Mouse (Mus musculus) cortical plate, adult 2 months (tissue): Measurements from ENCODE around the gene Tmem116. TPM values are rescaled to one million over a fixed set of nuclear protein-coding genes. Genes with fewer than 3 reads are reported as not detected.

ENCODE experiments used
- H3K27ac ChIP-seq: fragments of 200-500 bp; 2 replicates; pipeline ENCODE4 v1.5.1; 2012; ENCODE audit warnings: low read length, control low read depth, inconsistent platforms; ENCODE audit not compliant: insufficient read depth
- H3K4me1 ChIP-seq: fragments of 200-500 bp; 2 replicates; pipeline ENCODE4 v1.6.1; 2011; ENCODE audit warnings: low read length; ENCODE audit not compliant: control insufficient read depth, insufficient read depth
- H3K4me3 ChIP-seq: fragments of 200-500 bp; 2 replicates; pipeline ENCODE4 v1.5.1; 2011; ENCODE audit warnings: mild to moderate bottlenecking, low read length, control low read depth; ENCODE audit not compliant: insufficient read depth
- CTCF ChIP-seq: fragments of 200-500 bp; IDR thresholded peaks from 2 replicates; pipeline ENCODE4 v1.5.1; 2011; ENCODE audit warnings: mild to moderate bottlenecking, control low read depth, low read length; ENCODE audit not compliant: insufficient read depth; ENCODE audit errors: extremely low read depth
- POLR2A ChIP-seq: fragments of 200-500 bp; IDR thresholded peaks from 2 replicates; pipeline ENCODE4 v1.6.1; 2011; ENCODE audit warnings: mild to moderate bottlenecking, low read length, control low read depth; ENCODE audit not compliant: insufficient read depth; ENCODE audit errors: extremely low read depth
- polyA plus RNA-seq: library from polyadenylated mRNA; depleted of rRNA; stranded (reverse); fragments of >200 nt; gene quantifications from 2 replicates; pipeline ENCODE4 v1.2.3, GENCODE M21; 2012; rRNA removed

Gene Tmem116
- 6.8 and 10.7 TPM in 2 replicates for polyA plus RNA-seq

- H3K4me1 ChIP-seq: 0 out of 2 replicates have a peak, but pooled peaks cover 1% of the 10 kb centered on the region
- peak within 1 kb of the TSS; percentile 96 for H3K27ac ChIP-seq
- peak within 1 kb of the TSS; percentile 84 for H3K4me3 ChIP-seq
- TF ChIP-seq CTCF (no peak), POLR2A (no peak; the same call in 1 of the 2 replicates)
Measured at GRCm38 (mm10) chr5:121451644-121452025, at the start of gene Tmem116. Gene Tmem116, plus strand, starts transcription at chr5:121451893.

DNA sequence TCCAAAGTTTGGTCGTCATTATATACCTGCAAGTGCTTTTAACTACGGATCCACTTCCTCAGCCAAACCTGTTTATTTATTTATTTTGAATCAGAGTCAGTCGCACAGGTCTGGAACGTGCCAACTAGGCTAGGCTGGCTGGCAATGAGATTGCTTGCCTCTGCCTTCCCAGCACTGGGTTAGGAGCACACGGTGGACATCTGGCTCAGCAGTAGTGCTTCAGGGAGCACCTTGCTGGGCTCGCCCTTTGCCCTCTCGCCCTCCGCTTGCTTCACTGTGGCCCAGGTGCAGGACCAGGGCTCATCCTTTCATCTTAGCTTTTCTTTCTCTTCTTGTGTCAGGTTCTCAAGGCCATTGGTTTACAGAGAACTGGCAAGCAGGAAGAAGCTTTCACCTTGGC, 43.8 kb upstream of the Tmem116 start:
- Histone ChIP-seq H3K4me3 (no peak overlapping the region), H3K4me1 (no peaks in the 10 kb centered on the region), H3K27ac (no peak overlapping the region)
- TF ChIP-seq CTCF (no peak), POLR2A (no peak)

- no peak overlapping the region for H3K4me3 ChIP-seq
- H3K4me1 ChIP-seq: no peaks in the 10 kb centered on the region
- no peak overlapping the region for H3K27ac ChIP-seq
- TF ChIP-seq CTCF (no peak), POLR2A (no peak)
Measured at GRCm38 (mm10) chr5:121410975-121411374, 40.7 kb upstream of the Tmem116 start.

- Histone ChIP-seq H3K4me3 (no peak overlapping the region), H3K27ac (no peak overlapping the region), H3K4me1 (peaks cover 5% of the 10 kb centered on the region; the same call in 1 of the 2 replicates)
- TF ChIP-seq POLR2A (no peak), CTCF (no peak)
Measured at GRCm38 (mm10) chr5:121420721-121421120, 31.0 kb upstream of the Tmem116 start.

DNA sequence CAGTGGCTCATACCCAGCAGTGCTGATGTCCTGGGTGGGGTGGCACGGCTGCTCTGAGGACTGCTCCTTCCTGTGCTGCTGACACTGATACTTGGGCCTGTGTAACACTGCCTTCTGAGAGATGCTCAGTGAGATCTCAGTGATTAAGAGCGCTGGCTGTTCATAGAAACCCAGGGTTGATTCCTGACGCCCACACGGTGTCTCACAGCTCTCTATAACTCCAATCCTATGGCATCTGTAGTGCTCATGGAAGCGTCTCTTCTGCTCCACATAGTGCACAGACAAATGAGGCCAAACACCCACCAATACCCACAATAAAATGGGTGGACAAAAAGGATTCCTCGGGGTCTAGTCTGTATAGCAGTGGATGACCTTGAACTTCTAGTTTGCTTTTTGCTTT, 28.9 kb upstream of the Tmem116 start:
- Histone ChIP-seq H3K4me3 (no peak overlapping the region), H3K27ac (no peak overlapping the region), H3K4me1 (peaks cover 5% of the 10 kb centered on the region; the same call in 1 of the 2 replicates)
- TF ChIP-seq POLR2A (no peak), CTCF (no peak)

GRCm38 (mm10) chr5:121423297-121423696, 28.4 kb upstream of the Tmem116 start:
- Histone ChIP-seq H3K27ac (no peak overlapping the region), H3K4me3 (no peak overlapping the region), H3K4me1 (peaks cover 5% of the 10 kb centered on the region; the same call in 1 of the 2 replicates)
- TF ChIP-seq POLR2A (no peak), CTCF (no peak)

GRCm38 (mm10) chr5:121428954-121429353, 22.7 kb upstream of the Tmem116 start:
- no peak for TF ChIP-seq POLR2A
- no peak for TF ChIP-seq CTCF
- Histone ChIP-seq H3K4me3 (no peak overlapping the region), H3K27ac (no peak overlapping the region; the same call in 1 of the 2 replicates), H3K4me1 (no peaks in the 10 kb centered on the region)

DNA sequence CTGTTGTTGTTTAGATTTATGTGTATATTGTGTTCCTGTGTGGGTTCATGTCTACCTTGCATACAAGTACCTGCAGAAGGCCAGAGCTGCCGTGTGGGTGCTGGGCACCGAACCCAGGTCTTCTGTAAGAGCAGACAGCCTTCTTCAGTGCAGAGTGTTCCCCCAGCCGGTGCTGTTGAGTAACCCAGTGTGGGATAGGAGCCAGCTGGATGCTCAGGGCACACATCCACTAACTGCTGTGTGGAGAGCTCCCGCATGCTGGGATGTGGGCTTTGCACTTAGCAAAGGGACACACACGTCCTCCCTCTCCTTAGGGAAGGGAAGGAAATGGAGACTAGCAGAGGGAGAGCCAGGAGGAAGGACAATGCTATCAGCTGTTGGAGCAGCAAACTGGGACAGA, 13.6 kb upstream of the Tmem116 start:
- Histone ChIP-seq H3K4me1 (no peaks in the 10 kb centered on the region), H3K27ac (no peak overlapping the region), H3K4me3 (no peak overlapping the region)
- no peak for TF ChIP-seq POLR2A
- TF ChIP-seq CTCF: no peak

- TF ChIP-seq CTCF (no peak), POLR2A (no peak)
- Histone ChIP-seq H3K4me1 (no peaks in the 10 kb centered on the region), H3K4me3 (no peak overlapping the region), H3K27ac (no peak overlapping the region)
Measured at GRCm38 (mm10) chr5:121438756-121439155, 12.9 kb upstream of the Tmem116 start.

DNA sequence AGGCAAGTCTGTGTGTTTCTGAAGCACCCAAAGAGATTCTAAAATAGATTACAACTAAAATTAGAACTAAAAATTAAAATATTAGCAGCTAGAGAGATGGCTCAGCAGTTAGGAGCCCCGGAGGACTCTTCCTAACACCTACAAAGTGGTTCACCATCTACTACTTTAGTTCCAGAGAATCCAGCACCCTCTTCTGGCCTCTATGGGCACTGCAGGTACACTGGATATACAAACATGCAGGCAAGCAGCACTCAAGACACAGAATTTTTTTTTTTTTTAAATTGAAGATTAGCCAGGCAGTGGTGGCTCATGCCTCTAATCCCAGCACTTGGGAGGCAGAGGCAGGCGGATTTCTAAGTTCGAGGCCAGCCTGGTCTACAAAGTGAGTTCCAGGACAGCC, 8.1 kb upstream of the Tmem116 start:
- H3K27ac ChIP-seq: no peak overlapping the region
- TF ChIP-seq CTCF (peak; percentile 11; the same call in 1 of the 2 replicates), POLR2A (no peak)
- no peak overlapping the region for H3K4me3 ChIP-seq

More for the DNA sequence above, 8.1 kb upstream of the Tmem116 start:
- H3K4me1 ChIP-seq: no peaks in the 10 kb centered on the region
